Mouse (Mus musculus): ENCODE results near the gene Sugt1. TPM values are rescaled to one million over a fixed set of nuclear protein-coding genes. Genes with fewer than 3 reads are reported as not detected.

The Sugt1 gene
- 16.0 and 16.4 TPM in 2 replicates for total RNA-seq (2014; rRNA removed)
- polyA plus RNA-seq (2015; fragmentation: Nextera tagmentation; extraction: Ambion mirVana), result 87.3 and 88.4 TPM in 2 replicates

DNA sequence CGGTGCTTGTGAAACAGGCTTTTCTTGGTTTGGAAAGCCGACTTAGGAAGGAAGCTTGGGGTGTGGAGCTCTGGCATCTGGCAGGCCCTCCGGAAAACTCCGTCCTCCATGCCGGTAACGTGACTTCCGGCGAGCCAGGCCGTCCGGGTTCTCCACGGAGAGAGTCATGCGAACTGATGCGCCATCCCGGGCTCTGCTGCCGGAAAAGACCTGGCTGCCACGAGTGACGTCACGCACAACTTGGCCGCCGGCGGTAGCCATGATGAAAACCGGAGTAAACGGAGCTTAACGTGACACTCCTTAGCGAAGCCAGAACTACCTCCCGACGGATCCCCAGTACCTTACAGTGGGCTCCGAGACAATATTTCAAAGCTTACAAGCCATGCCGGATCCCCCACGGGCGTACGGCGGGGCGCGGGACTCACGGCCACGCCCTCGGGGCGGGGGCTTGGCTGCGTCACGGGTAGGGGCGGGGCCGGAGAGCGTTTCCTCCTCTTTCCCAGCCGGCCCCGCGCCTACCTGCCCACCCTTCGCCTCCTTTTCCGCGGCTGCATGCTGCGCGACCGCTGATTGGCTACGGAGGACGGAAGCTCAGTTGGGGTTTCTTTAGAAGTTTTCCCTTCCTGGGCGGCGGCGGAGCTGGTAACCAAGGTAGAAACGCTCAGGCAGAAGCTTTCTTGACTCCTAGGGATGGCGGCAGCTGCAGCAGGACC lies at the start of gene Sugt1:
Gene Sugt1, plus strand, starts transcription at position 553 of the 713 bp plus-strand sequence.
- Histone ChIP-seq H3K4me1 (ENCODE audit: insufficient read depth, low read length) (peaks cover 14% of the 10 kb centered on the region), H3K4me2 (ENCODE audit: low read depth, low read length) (peak within 1 kb of the TSS; percentile 86), H3K4me3 (ENCODE audit: low read length) (peak within 1 kb of the TSS; percentile 73), H3K9me3 (ENCODE audit: low read length) (no peaks in the 10 kb centered on the region), H3K27ac (peak within 1 kb of the TSS; percentile 99), H3K36me3 (ENCODE audit: insufficient read depth, low read length) (no peaks in the 10 kb centered on the region), H3K27me3 (ENCODE audit: insufficient read depth, low read length) (no peaks in the 10 kb centered on the region), H3K9ac (replicated peaks; ENCODE audit: low read length) (peak within 1 kb of the TSS; percentile 69)
- DNase-seq (ENCODE audit: low spot score) (peak; percentile 98), ATAC-seq (peak; percentile 99)
- TF ChIP-seq CTCF (IDR thresholded peaks at IDR 0.05; ENCODE audit: low read depth), result no peak
- under 1% methylated on average over 60 of the region's 60 CpGs for WGBS

DNA sequence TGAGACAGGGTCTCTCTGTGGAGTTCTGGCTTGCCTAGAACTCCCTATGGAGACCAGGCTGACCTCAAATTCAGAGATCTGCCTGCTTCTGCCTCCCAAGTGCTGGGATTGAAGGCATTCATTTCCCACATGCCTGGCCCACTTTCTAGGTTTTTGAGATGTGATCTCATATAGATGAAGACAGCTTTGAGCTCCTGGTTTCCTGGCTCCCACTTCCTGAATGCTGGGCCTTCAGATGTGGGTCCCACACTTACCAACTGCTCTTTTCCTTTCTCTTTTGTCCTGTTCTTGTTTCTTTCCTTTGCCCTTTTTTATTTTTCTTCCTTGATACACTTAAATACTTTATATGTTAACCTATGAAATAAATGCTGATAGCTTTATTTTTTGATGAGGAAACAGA lies 49.6 kb upstream of the Sugt1 start:
- Histone ChIP-seq H3K4me2 (ENCODE audit: low read depth, low read length) (no peak overlapping the region), H3K27ac (no peak overlapping the region), H3K4me3 (ENCODE audit: low read length) (no peak overlapping the region), H3K9ac (replicated peaks; ENCODE audit: low read length) (no peak overlapping the region), H3K9me3 (ENCODE audit: low read length) (no peaks in the 10 kb centered on the region), H3K4me1 (ENCODE audit: insufficient read depth, low read length) (no peaks in the 10 kb centered on the region), H3K36me3 (ENCODE audit: insufficient read depth, low read length) (no peaks in the 10 kb centered on the region), H3K27me3 (ENCODE audit: insufficient read depth, low read length) (no peaks in the 10 kb centered on the region)
- no peak for TF ChIP-seq CTCF (IDR thresholded peaks at IDR 0.05; ENCODE audit: low read depth)
- DNase-seq (ENCODE audit: low spot score), result no peak
- ATAC-seq, result no peak

DNA sequence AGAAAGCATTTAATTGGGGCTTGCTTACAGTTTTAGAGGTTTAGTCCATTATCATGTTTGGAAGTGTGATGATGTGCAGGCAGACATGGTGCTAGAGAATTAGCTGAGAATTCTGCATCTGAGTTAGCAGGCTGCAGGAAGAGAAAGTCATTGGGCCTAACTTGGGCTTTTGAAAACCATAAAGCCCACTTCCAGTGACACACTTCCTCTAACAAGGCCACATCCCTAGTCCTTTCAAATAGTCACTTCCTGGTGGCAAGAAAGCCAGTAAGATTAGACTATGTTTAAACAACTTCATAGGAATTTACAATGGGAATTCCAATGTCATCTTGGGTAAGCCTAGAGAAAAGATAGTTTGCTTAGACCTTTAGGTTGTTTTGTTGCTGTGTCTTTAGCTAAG lies 45.9 kb upstream of the Sugt1 start:
- no peak for DNase-seq (ENCODE audit: low spot score)
- Histone ChIP-seq H3K36me3 (ENCODE audit: insufficient read depth, low read length) (no peaks in the 10 kb centered on the region), H3K9ac (replicated peaks; ENCODE audit: low read length) (no peak overlapping the region), H3K27ac (no peak overlapping the region), H3K4me3 (ENCODE audit: low read length) (no peak overlapping the region), H3K9me3 (ENCODE audit: low read length) (no peaks in the 10 kb centered on the region), H3K4me1 (ENCODE audit: insufficient read depth, low read length) (no peaks in the 10 kb centered on the region), H3K4me2 (ENCODE audit: low read depth, low read length) (no peak overlapping the region), H3K27me3 (ENCODE audit: insufficient read depth, low read length) (no peaks in the 10 kb centered on the region)
- ATAC-seq, result no peak
- TF ChIP-seq CTCF (IDR thresholded peaks at IDR 0.05; ENCODE audit: low read depth), result no peak

- DNase-seq (ENCODE audit: low spot score) (peak; percentile 5), ATAC-seq (no peak)
- no peaks in the 10 kb centered on the region for H3K4me1 ChIP-seq (ENCODE audit: insufficient read depth, low read length)
- H3K9me3 ChIP-seq (ENCODE audit: low read length), result no peaks in the 10 kb centered on the region
- H3K36me3 ChIP-seq (ENCODE audit: insufficient read depth, low read length), result no peaks in the 10 kb centered on the region
- no peak overlapping the region for H3K4me3 ChIP-seq (ENCODE audit: low read length)
- H3K4me2 ChIP-seq (ENCODE audit: low read depth, low read length), result no peak overlapping the region
- H3K9ac ChIP-seq (replicated peaks; ENCODE audit: low read length), result no peak overlapping the region
- 73% methylated on average over 7 of the region's 7 CpGs for WGBS
- no peak overlapping the region for H3K27ac ChIP-seq
- no peak for TF ChIP-seq CTCF (IDR thresholded peaks at IDR 0.05; ENCODE audit: low read depth)
- no peaks in the 10 kb centered on the region for H3K27me3 ChIP-seq (ENCODE audit: insufficient read depth, low read length)
Measured at GRCm38 (mm10) chr14:79549343-79549742, 38.1 kb upstream of the Sugt1 start.

DNA sequence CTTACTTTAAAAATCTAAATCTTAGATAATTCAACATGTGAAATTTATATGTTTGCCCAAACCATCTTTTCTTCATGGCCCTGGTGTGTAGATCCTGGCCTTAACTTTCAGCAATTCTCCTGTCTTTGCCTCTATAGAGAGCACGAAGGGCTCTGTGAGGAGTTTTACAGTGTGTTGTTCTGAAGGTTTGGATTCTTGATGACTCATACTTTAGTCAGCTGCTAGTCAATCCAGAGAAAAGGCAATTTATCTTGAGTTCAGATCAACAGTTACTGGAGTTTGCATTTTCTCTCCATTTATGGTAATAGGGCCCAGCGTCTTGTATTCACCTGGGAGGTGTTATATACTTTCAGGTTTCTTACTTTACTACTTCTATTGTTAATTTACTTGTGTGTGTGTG lies 35.6 kb upstream of the Sugt1 start:
- DNase-seq (ENCODE audit: low spot score) (no peak), ATAC-seq (no peak)
- Histone ChIP-seq H3K9ac (replicated peaks; ENCODE audit: low read length) (no peak overlapping the region), H3K4me2 (ENCODE audit: low read depth, low read length) (no peak overlapping the region), H3K27ac (no peak overlapping the region), H3K4me3 (ENCODE audit: low read length) (no peak overlapping the region), H3K9me3 (ENCODE audit: low read length) (no peaks in the 10 kb centered on the region), H3K36me3 (ENCODE audit: insufficient read depth, low read length) (no peaks in the 10 kb centered on the region), H3K4me1 (ENCODE audit: insufficient read depth, low read length) (no peaks in the 10 kb centered on the region), H3K27me3 (ENCODE audit: insufficient read depth, low read length) (no peaks in the 10 kb centered on the region)
- 94% methylated on average over 2 of the region's 2 CpGs for WGBS
- no peak for TF ChIP-seq CTCF (IDR thresholded peaks at IDR 0.05; ENCODE audit: low read depth)

- Histone ChIP-seq H3K4me1 (ENCODE audit: insufficient read depth, low read length) (no peaks in the 10 kb centered on the region), H3K4me2 (ENCODE audit: low read depth, low read length) (no peak overlapping the region), H3K36me3 (ENCODE audit: insufficient read depth, low read length) (no peaks in the 10 kb centered on the region), H3K9ac (replicated peaks; ENCODE audit: low read length) (no peak overlapping the region), H3K27me3 (ENCODE audit: insufficient read depth, low read length) (no peaks in the 10 kb centered on the region), H3K27ac (no peak overlapping the region), H3K4me3 (ENCODE audit: low read length) (no peak overlapping the region), H3K9me3 (ENCODE audit: low read length) (no peaks in the 10 kb centered on the region)
- WGBS, result 89% methylated on average over 1 of the region's 1 CpGs
- DNase-seq (ENCODE audit: low spot score) (no peak), ATAC-seq (no peak)
- no peak for TF ChIP-seq CTCF (IDR thresholded peaks at IDR 0.05; ENCODE audit: low read depth)
Measured at GRCm38 (mm10) chr14:79552854-79553253, 34.6 kb upstream of the Sugt1 start.

GRCm38 (mm10) chr14:79557796-79558195 lies 29.7 kb upstream of the Sugt1 start:
- TF ChIP-seq CTCF (IDR thresholded peaks at IDR 0.05; ENCODE audit: low read depth), result no peak
- WGBS, result 90% methylated on average over 1 of the region's 1 CpGs
- no peak for ATAC-seq

More at GRCm38 (mm10) chr14:79557796-79558195, 29.7 kb upstream of the Sugt1 start:
- no peak for DNase-seq (ENCODE audit: low spot score)
- no peak overlapping the region for H3K9ac ChIP-seq (replicated peaks; ENCODE audit: low read length)
- no peak overlapping the region for H3K4me3 ChIP-seq (ENCODE audit: low read length)
- no peaks in the 10 kb centered on the region for H3K27me3 ChIP-seq (ENCODE audit: insufficient read depth, low read length)
- no peaks in the 10 kb centered on the region for H3K4me1 ChIP-seq (ENCODE audit: insufficient read depth, low read length)
- H3K4me2 ChIP-seq (ENCODE audit: low read depth, low read length), result no peak overlapping the region
- no peaks in the 10 kb centered on the region for H3K9me3 ChIP-seq (ENCODE audit: low read length)
- no peaks in the 10 kb centered on the region for H3K36me3 ChIP-seq (ENCODE audit: insufficient read depth, low read length)
- H3K27ac ChIP-seq, result no peak overlapping the region
